Comparison of ENCODE assay signal across 8 mouse cellular contexts in genomic region chr6:124840241-124841167, GRCm38 (mm10). TPM values are rescaled to one million over a fixed set of nuclear protein-coding genes. Genes with fewer than 3 reads are reported as not detected.
DNase-seq lines count a peak whose midpoint lies in the region; ATAC-seq and TF ChIP-seq lines count a peak whose summit lies in the region.
"Had no signal": no experiment of that assay in that cellular context is flagged by ENCODE, and none has a peak within 500 bp of the region (broad histone marks: within the 10 kb centered on the region; RNA-seq: fewer than 3 reads in every experiment).

Gnb3 (minus strand) TSS chr6:124840275.

- 18% methylated on average over 15 of the region's 15 CpGs for WGBS in heart, embryonic 16.5 days
- 16% methylated on average over 15 of the region's 15 CpGs for WGBS in midbrain, embryonic 11.5 days

- H3K27ac ChIP-seq in heart, embryonic 16.5 days (ENCODE audit: low read length), result peak within 1 kb of the TSS; percentile 20; the same call in 1 of the 2 replicates
- peak within 1 kb of the TSS; percentile 54 for H3K27ac ChIP-seq in midbrain, embryonic 11.5 days (ENCODE audit: low read depth, low read length)

- peaks cover 18% of the 10 kb centered on the region for H3K4me1 ChIP-seq in G1E (ENCODE audit: insufficient read depth, low read depth, low read length)
- peaks cover 18% of the 10 kb centered on the region for H3K4me1 ChIP-seq in heart, embryonic 16.5 days (ENCODE audit: control insufficient read depth, insufficient read depth, low read length)
- H3K4me1 ChIP-seq in midbrain, embryonic 11.5 days (ENCODE audit: control insufficient read depth, insufficient read depth, low read length), result peaks cover 16% of the 10 kb centered on the region

- peak; percentile 37 for ATAC-seq in G1E (ENCODE audit: extremely low read depth, insufficient number of reproducible peaks, low FRiP score, poor library complexity, severe bottlenecking)
- ATAC-seq in heart, embryonic 16.5 days (replicated peaks; ENCODE audit: extremely low read depth, insufficient read depth, low FRiP score), result peak; percentile 70
- peak; percentile 75 for ATAC-seq in midbrain, embryonic 11.5 days (ENCODE audit: low FRiP score)
- no peak for ATAC-seq in CD4-positive, CD25-positive, alpha-beta regulatory T cell, adult 4 months

- H3K36me3 ChIP-seq in G1E (replicated peaks), result peaks cover 18% of the 10 kb centered on the region
- H3K36me3 ChIP-seq in heart, embryonic 16.5 days (ENCODE audit: control insufficient read depth, insufficient read depth), result peaks cover 10% of the 10 kb centered on the region; the same call in 1 of the 2 replicates
- H3K36me3 ChIP-seq in midbrain, embryonic 11.5 days (ENCODE audit: control insufficient read depth, insufficient read depth, low read length), result no peaks in the 10 kb centered on the region

- H3K9ac ChIP-seq in heart, embryonic 16.5 days (ENCODE audit: low read length), result peak within 1 kb of the TSS; percentile 49
- peak within 1 kb of the TSS; percentile 39 for H3K9ac ChIP-seq in midbrain, embryonic 11.5 days (ENCODE audit: low read length)

- DNase-seq in G1E (ENCODE audit: low spot score), result peak; percentile 50
- DNase-seq in adrenal gland, postnatal 25 days, result no peak
- DNase-seq in midbrain, embryonic 11.5 days (ENCODE audit: low spot score, missing footprints), result peak; percentile 89
- DNase-seq in Muller cell, postnatal 12 days (ENCODE audit: inconsistent ontology term), result no peak
- no peak for DNase-seq in c-Kit-positive CD71-positive TER-119-positive erythroid progenitor cells, embryonic 14.5 days (ENCODE audit: low spot score)
- DNase-seq: thymus, adult 2 months had no signal

- no peak for TF ChIP-seq CTCF in G1E (IDR thresholded peaks at IDR 0.05; ENCODE audit: low read depth, low read length)

- H3K27me3 ChIP-seq in G1E (ENCODE audit: insufficient read depth, low read length), result peaks cover 52% of the 10 kb centered on the region
- no peaks in the 10 kb centered on the region for H3K27me3 ChIP-seq in heart, embryonic 16.5 days (ENCODE audit: control insufficient read depth, insufficient read depth, low read length)
- no peaks in the 10 kb centered on the region; the same call in 1 of the 2 replicates for H3K27me3 ChIP-seq in midbrain, embryonic 11.5 days (ENCODE audit: control insufficient read depth, insufficient read depth, low read length)

- H3K4me3 ChIP-seq in G1E (ENCODE audit: low read depth, low read length), result peak within 1 kb of the TSS; percentile 38; the same call in 1 of the 2 replicates
- H3K4me3 ChIP-seq in heart, embryonic 16.5 days (ENCODE audit: low read length), result no peak within 1 kb of the TSS
- H3K4me3 ChIP-seq in midbrain, embryonic 11.5 days (ENCODE audit: low read depth, low read length), result no peak within 1 kb of the TSS

- H3K4me2 ChIP-seq in heart, embryonic 16.5 days (ENCODE audit: low read depth, low read length), result peak within 1 kb of the TSS; percentile 7; the same call in 1 of the 2 replicates
- H3K4me2 ChIP-seq in midbrain, embryonic 11.5 days, result no peak within 1 kb of the TSS; the same call in 1 of the 2 replicates

- H3K9me3 ChIP-seq in G1E (replicated peaks), result no peaks in the 10 kb centered on the region
- H3K9me3 ChIP-seq in heart, embryonic 16.5 days (replicated peaks; ENCODE audit: control insufficient read depth, low read length), result no peaks in the 10 kb centered on the region
- H3K9me3 ChIP-seq in midbrain, embryonic 11.5 days (ENCODE audit: control insufficient read depth, low read length), result no peaks in the 10 kb centered on the region

RNA-seq across cellular contexts. Expression of gene Gnb3, which starts in this region (rescaled TPM):
- 1.1 TPM in 1 of 2 replicates, not detected in the other for total RNA-seq in G1E (2014; fragmentation: Nextera tagmentation)
- not detected in 2 replicates for total RNA-seq in G1E (2017)
- not detected in 2 replicates for polyA plus RNA-seq in G1E (2012)
- 5.5 and 14.0 TPM in 2 replicates for total RNA-seq in adrenal gland, postnatal 25 days (2021)
- 3.8 and 4.2 TPM in 2 replicates for polyA plus RNA-seq in heart, embryonic 16.5 days (2015; fragmentation: Nextera tagmentation; extraction: Ambion mirVana)
- polyA plus RNA-seq in midbrain, embryonic 11.5 days (2014; fragmentation: Nextera tagmentation; extraction: Ambion mirVana), result 3.8 TPM in 2 replicates
- not detected for polyA plus RNA-seq in CD4-positive, CD25-positive, alpha-beta regulatory T cell, adult 4 months (2017; shearing (Covaris generic))

Comparison
In these comparisons a context has a peak if more than half of its experiments do, and no peak if none do; other contexts are left out.
1. DNase-seq: peak in G1E (single experiment) and midbrain, embryonic 11.5 days (single experiment); none in adrenal gland, postnatal 25 days (single experiment), Muller cell, postnatal 12 days (single experiment) and c-Kit-positive CD71-positive TER-119-positive erythroid progenitor cells, embryonic 14.5 days (single experiment).